Mouse (Mus musculus): ENCODE data around the gene 1700014D04Rik. TPM values are rescaled to one million over a fixed set of nuclear protein-coding genes. Genes with fewer than 3 reads are reported as not detected.
"Not testable (repeated sequence)": the region's sequence is repeated elsewhere in the genome, so short reads cannot be mapped to it uniquely, and the experiment has no call there.

The 1700014D04Rik gene
- polyA plus RNA-seq, 1 experiment from 2014 or later, result not detected

- no peaks in the 10 kb centered on the region for H3K27me3 ChIP-seq (ENCODE audit: insufficient read depth, poor library complexity, severe bottlenecking)
- peaks cover 44% of the 10 kb centered on the region for H3K4me1 ChIP-seq
- H3K36me3 ChIP-seq, result peaks cover 26% of the 10 kb centered on the region
- no peaks in the 10 kb centered on the region for H3K9me3 ChIP-seq
- no peak for DNase-seq (ENCODE audit: low spot score)
- H3K4me3 ChIP-seq, result peak overlapping the region; percentile 80
- peak overlapping the region; percentile 74 for H3K27ac ChIP-seq
- WGBS, result 59% methylated on average over 11 of the region's 11 CpGs
These were observed 20.4 kb upstream of the 1700014D04Rik start for GRCm38 (mm10) chr13:59766786-59767515.

- peaks cover 63% of the 10 kb centered on the region for H3K36me3 ChIP-seq
- no peak overlapping the region for H3K27ac ChIP-seq
- no peak overlapping the region for H3K4me3 ChIP-seq
- peaks cover 27% of the 10 kb centered on the region for H3K4me1 ChIP-seq
- no peaks in the 10 kb centered on the region for H3K9me3 ChIP-seq
- H3K27me3 ChIP-seq (ENCODE audit: insufficient read depth, poor library complexity, severe bottlenecking), result no peaks in the 10 kb centered on the region
- 89% methylated on average over 7 of the region's 7 CpGs for WGBS
- no peak for DNase-seq (ENCODE audit: low spot score)
These were observed 16.2 kb upstream of the 1700014D04Rik start for GRCm38 (mm10) chr13:59762791-59763190.

- Histone ChIP-seq H3K36me3 (peaks cover 84% of the 10 kb centered on the region), H3K27ac (no peak overlapping the region)
- 77% methylated on average over 7 of the region's 7 CpGs for WGBS
These were observed 10.4 kb upstream of the 1700014D04Rik start for GRCm38 (mm10) chr13:59756906-59757305.

GRCm38 (mm10) chr13:59750310-59750709, 3.8 kb upstream of the 1700014D04Rik start:
- Histone ChIP-seq H3K36me3 (peaks cover 27% of the 10 kb centered on the region), H3K27me3 (ENCODE audit: insufficient read depth, poor library complexity, severe bottlenecking) (no peaks in the 10 kb centered on the region), H3K4me1 (peaks cover 15% of the 10 kb centered on the region), H3K27ac (no peak overlapping the region), H3K9me3 (no peaks in the 10 kb centered on the region), H3K4me3 (no peak overlapping the region)
- DNase-seq (ENCODE audit: low spot score), result no peak
- WGBS, result 65% methylated on average over 12 of the region's 12 CpGs

More at GRCm38 (mm10) chr13:59756906-59757305, 10.4 kb upstream of the 1700014D04Rik start:
- Histone ChIP-seq H3K27me3 (ENCODE audit: insufficient read depth, poor library complexity, severe bottlenecking) (no peaks in the 10 kb centered on the region), H3K4me3 (no peak overlapping the region), H3K9me3 (no peaks in the 10 kb centered on the region), H3K4me1 (0 out of 2 replicates have a peak, but pooled peaks cover 3% of the 10 kb centered on the region)
- no peak for DNase-seq (ENCODE audit: low spot score)

GRCm38 (mm10) chr13:59746164-59746563, 388 bp downstream of the 1700014D04Rik start:
- 63% methylated on average over 6 of the region's 6 CpGs for WGBS
- H3K4me1 ChIP-seq, result peaks cover 12% of the 10 kb centered on the region

GRCm38 (mm10) chr13:59745462-59745861, 1.1 kb downstream of the 1700014D04Rik start:
- H3K9me3 ChIP-seq, result no peaks in the 10 kb centered on the region
- H3K4me1 ChIP-seq, result peaks cover 6% of the 10 kb centered on the region; the same call in 1 of the 2 replicates
- H3K4me3 ChIP-seq, result no peak overlapping the region
- WGBS, result 83% methylated on average over 6 of the region's 6 CpGs
- DNase-seq (ENCODE audit: low spot score), result no peak
- H3K27me3 ChIP-seq (ENCODE audit: insufficient read depth, poor library complexity, severe bottlenecking), result no peaks in the 10 kb centered on the region
- H3K36me3 ChIP-seq, result no peaks in the 10 kb centered on the region
- no peak overlapping the region for H3K27ac ChIP-seq

More at GRCm38 (mm10) chr13:59746164-59746563, 388 bp downstream of the 1700014D04Rik start:
- Histone ChIP-seq H3K9me3 (no peaks in the 10 kb centered on the region), H3K27me3 (ENCODE audit: insufficient read depth, poor library complexity, severe bottlenecking) (no peaks in the 10 kb centered on the region), H3K36me3 (no peaks in the 10 kb centered on the region), H3K27ac (no peak overlapping the region), H3K4me3 (no peak overlapping the region)
- no peak for DNase-seq (ENCODE audit: low spot score)

GRCm38 (mm10) chr13:59741697-59742096, 4.9 kb downstream of the 1700014D04Rik start:
- WGBS, result 73% methylated on average over 10 of the region's 10 CpGs
- Histone ChIP-seq H3K27me3 (ENCODE audit: insufficient read depth, poor library complexity, severe bottlenecking) (no peaks in the 10 kb centered on the region), H3K36me3 (no peaks in the 10 kb centered on the region), H3K4me3 (no peak overlapping the region), H3K9me3 (no peaks in the 10 kb centered on the region), H3K4me1 (no peaks in the 10 kb centered on the region), H3K27ac (no peak overlapping the region)
- no peak for DNase-seq (ENCODE audit: low spot score)

GRCm38 (mm10) chr13:59741096-59741495, 5.5 kb downstream of the 1700014D04Rik start:
- WGBS, result 84% methylated on average over 11 of the region's 11 CpGs
- H3K27ac ChIP-seq, result no peak overlapping the region
- no peak for DNase-seq (ENCODE audit: low spot score)

GRCm38 (mm10) chr13:59739397-59739796, 7.2 kb downstream of the 1700014D04Rik start:
- Histone ChIP-seq H3K27ac (no peak overlapping the region), H3K4me3 (no peak overlapping the region), H3K4me1 (0 out of 2 replicates have a peak, but pooled peaks cover 3% of the 10 kb centered on the region), H3K27me3 (ENCODE audit: insufficient read depth, poor library complexity, severe bottlenecking) (no peaks in the 10 kb centered on the region), H3K36me3 (no peaks in the 10 kb centered on the region), H3K9me3 (no peaks in the 10 kb centered on the region)
- 77% methylated on average over 4 of the region's 4 CpGs for WGBS
- DNase-seq (ENCODE audit: low spot score), result no peak

More at GRCm38 (mm10) chr13:59741096-59741495, 5.5 kb downstream of the 1700014D04Rik start:
- Histone ChIP-seq H3K9me3 (no peaks in the 10 kb centered on the region), H3K4me1 (no peaks in the 10 kb centered on the region), H3K36me3 (no peaks in the 10 kb centered on the region), H3K27me3 (ENCODE audit: insufficient read depth, poor library complexity, severe bottlenecking) (no peaks in the 10 kb centered on the region), H3K4me3 (no peak overlapping the region)

- Histone ChIP-seq H3K27me3 (ENCODE audit: insufficient read depth, poor library complexity, severe bottlenecking) (no peaks in the 10 kb centered on the region), H3K4me1 (0 out of 2 replicates have a peak, but pooled peaks cover 3% of the 10 kb centered on the region), H3K36me3 (no peaks in the 10 kb centered on the region), H3K27ac (0 out of 2 replicates have a peak overlapping the region, but pooled peaks have one; percentile 18), H3K9me3 (no peaks in the 10 kb centered on the region), H3K4me3 (no peak overlapping the region)
- 68% methylated on average over 2 of the region's 2 CpGs for WGBS
- no peak for DNase-seq (ENCODE audit: low spot score)
These were observed 8.1 kb downstream of the 1700014D04Rik start for GRCm38 (mm10) chr13:59738455-59738854.

GRCm38 (mm10) chr13:59735190-59735589, 11.4 kb downstream of the 1700014D04Rik start:
- peak; percentile 82 for DNase-seq (ENCODE audit: low spot score)

GRCm38 (mm10) chr13:59734347-59734746, 12.2 kb downstream of the 1700014D04Rik start:
- not testable (repeated sequence) for DNase-seq (ENCODE audit: low spot score); H3K36me3 ChIP-seq; H3K27me3 ChIP-seq (ENCODE audit: insufficient read depth, poor library complexity, severe bottlenecking); H3K9me3 ChIP-seq; H3K4me3 ChIP-seq; H3K27ac ChIP-seq; H3K4me1 ChIP-seq
- 35% methylated on average over 6 of the region's 6 CpGs for WGBS

More at GRCm38 (mm10) chr13:59735190-59735589, 11.4 kb downstream of the 1700014D04Rik start:
- Histone ChIP-seq H3K9me3 (no peaks in the 10 kb centered on the region), H3K36me3 (no peaks in the 10 kb centered on the region), H3K4me1 (peaks cover 6% of the 10 kb centered on the region; the same call in 1 of the 2 replicates), H3K27me3 (ENCODE audit: insufficient read depth, poor library complexity, severe bottlenecking) (0 out of 2 replicates have a peak, but pooled peaks cover 3% of the 10 kb centered on the region), H3K4me3 (no peak overlapping the region), H3K27ac (no peak overlapping the region; the same call in 1 of the 2 replicates)
- WGBS, result 31% methylated on average over 3 of the region's 3 CpGs

- peaks cover 14% of the 10 kb centered on the region; the same call in 1 of the 2 replicates for H3K27me3 ChIP-seq (ENCODE audit: insufficient read depth, poor library complexity, severe bottlenecking)
- DNase-seq (ENCODE audit: low spot score), result no peak
- peaks cover 6% of the 10 kb centered on the region; the same call in 1 of the 2 replicates for H3K4me1 ChIP-seq
- no peak overlapping the region for H3K27ac ChIP-seq
- no peak overlapping the region for H3K4me3 ChIP-seq
- H3K9me3 ChIP-seq, result no peaks in the 10 kb centered on the region
- no peaks in the 10 kb centered on the region for H3K36me3 ChIP-seq
- WGBS, result 73% methylated on average over 4 of the region's 4 CpGs
These were observed 12.6 kb downstream of the 1700014D04Rik start for GRCm38 (mm10) chr13:59733936-59734335.

Measured in heart, embryonic 10.5 days (tissue).